Mouse (Mus musculus): ENCODE data around the gene Coq8a. TPM values are rescaled to one million over a fixed set of nuclear protein-coding genes. Genes with fewer than 3 reads are reported as not detected.

Gene Coq8a
- total and polyA plus RNA-seq, 3 experiments: 1.5 to 2.1 TPM; not detected in 1

DNA sequence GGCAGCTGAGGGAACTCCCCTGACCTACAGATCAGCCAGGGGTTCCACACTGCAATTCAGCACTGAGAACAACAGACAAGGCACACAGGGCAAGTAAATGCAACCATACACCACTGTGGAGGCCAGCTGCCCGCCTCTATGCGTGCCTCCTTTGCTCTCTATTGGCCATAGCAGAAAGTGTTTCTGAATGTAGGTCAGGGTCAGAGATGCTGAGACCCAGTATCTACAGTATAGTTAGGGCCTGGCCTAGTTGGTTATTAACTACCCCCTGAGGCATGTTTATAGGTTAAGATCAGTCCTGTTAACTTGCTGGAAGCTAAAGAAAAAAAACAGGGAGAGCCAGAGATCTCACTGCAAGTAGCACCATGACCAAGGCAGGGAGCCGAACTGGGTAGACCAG is 16.7 kb downstream of the Coq8a start:
- Histone ChIP-seq H3K9me3 (replicated peaks; ENCODE audit: insufficient read depth, low read length) (no peaks in the 10 kb centered on the region), H3K9ac (ENCODE audit: control insufficient read depth, low read depth, low read length, poor library complexity, severe bottlenecking) (no peak overlapping the region), H3K4me3 (ENCODE audit: control insufficient read depth in 1 of 2, insufficient read depth in 1 of 2, low read depth in 2 of 2, low read length in 2 of 2) (no peak overlapping the region), H3K79me2 (ENCODE audit: control insufficient read depth, insufficient read depth, low read length, poor library complexity) (no peaks in the 10 kb centered on the region), H3K27ac (ENCODE audit: control insufficient read depth, low read depth, low read length) (no peak overlapping the region), H3K36me3 (ENCODE audit: control insufficient read depth in 1 of 2, insufficient read depth in 2 of 2, low read length in 2 of 2) (no peaks in the 10 kb centered on the region), H3K4me1 (ENCODE audit: control insufficient read depth in 1 of 2, insufficient read depth in 2 of 2, low read length in 2 of 2) (no peaks in the 10 kb centered on the region), H3K27me3 (ENCODE audit: control insufficient read depth in 1 of 2, insufficient read depth in 2 of 2, low read length in 2 of 2) (no peaks in the 10 kb centered on the region)
- DNase-seq (ENCODE audit: low read depth, low spot score): no peak
- no peak for TF ChIP-seq TBP (IDR thresholded peaks at IDR 0.05; ENCODE audit: low read depth, low read length)
- no peak for TF ChIP-seq CHD2 (IDR thresholded peaks at IDR 0.05; ENCODE audit: low read length)
- TF ChIP-seq MEF2A (IDR thresholded peaks at IDR 0.05; ENCODE audit: extremely low read depth, insufficient replicate concordance, low read depth, low read length, poor library complexity, severe bottlenecking): no peak
- no peak for TF ChIP-seq ZNF384 (IDR thresholded peaks at IDR 0.05; ENCODE audit: low read depth, low read length)
- no peak for TF ChIP-seq MXI1 (IDR thresholded peaks at IDR 0.05; ENCODE audit: low read depth, low read length)
- TF ChIP-seq TAL1 (IDR thresholded peaks at IDR 0.05; ENCODE audit: low read length): no peak
- TF ChIP-seq HCFC1 (IDR thresholded peaks at IDR 0.05; ENCODE audit: low read depth, low read length): no peak
- no peak for TF ChIP-seq USF1 (IDR thresholded peaks at IDR 0.05; ENCODE audit: low read depth, low read length)
- TF ChIP-seq TCF12 (IDR thresholded peaks at IDR 0.05; ENCODE audit: low read depth, low read length): no peak
- no peak for TF ChIP-seq RCOR1 (IDR thresholded peaks at IDR 0.05; ENCODE audit: low read depth, low read length)
- TF ChIP-seq UBTF (IDR thresholded peaks at IDR 0.05; ENCODE audit: borderline replicate concordance, insufficient read depth, low read depth, low read length): no peak
- no peak for TF ChIP-seq POLR2AphosphoS2 (IDR thresholded peaks at IDR 0.05; ENCODE audit: low read length)
- no peak for TF ChIP-seq USF2 (IDR thresholded peaks at IDR 0.05; ENCODE audit: borderline replicate concordance in 1 of 2, insufficient read depth in 1 of 2, low read depth in 1 of 2, low read length in 2 of 2)

DNA sequence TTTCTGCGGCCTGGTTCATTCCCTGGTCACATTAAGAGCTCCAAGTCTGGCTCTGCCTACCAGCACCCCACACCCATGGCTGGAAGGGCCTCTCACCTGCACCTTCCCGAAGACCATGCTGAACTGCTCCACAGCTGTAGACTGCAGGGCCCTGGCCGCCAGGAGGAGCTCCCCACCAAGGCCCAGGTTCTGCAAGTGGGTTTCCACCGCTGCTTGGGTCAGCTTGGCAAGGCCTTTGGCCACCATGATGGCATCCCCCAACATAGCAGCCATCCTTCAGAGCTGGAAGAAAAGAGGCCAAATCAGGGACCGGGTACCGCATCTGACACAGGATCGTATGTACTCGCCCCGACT is 17.5 kb downstream of the Coq8a start:
- H3K79me2 ChIP-seq (ENCODE audit: control insufficient read depth, insufficient read depth, low read length, poor library complexity): no peaks in the 10 kb centered on the region
- H3K36me3 ChIP-seq (ENCODE audit: control insufficient read depth in 1 of 2, insufficient read depth in 2 of 2, low read length in 2 of 2): no peaks in the 10 kb centered on the region
- no peaks in the 10 kb centered on the region for H3K27me3 ChIP-seq (ENCODE audit: control insufficient read depth in 1 of 2, insufficient read depth in 2 of 2, low read length in 2 of 2)
- no peak for TF ChIP-seq MYB (IDR thresholded peaks at IDR 0.05; ENCODE audit: low read depth, low read length)
- no peak; the same call in 1 of the 2 replicates for TF ChIP-seq SMC3 (IDR thresholded peaks at IDR 0.05; ENCODE audit: low read depth, low read length)
- peak in 1 of 3 experiments; percentile 24; a peak in 2 of 6 replicates for TF ChIP-seq CTCF (IDR thresholded peaks at IDR 0.05 in 2 of 3, conservative IDR thresholded peaks at IDR 0.05 in 1 of 3; ENCODE audit: control insufficient read depth in 1 of 3, insufficient read depth in 1 of 3, low read depth in 2 of 3, low read length in 3 of 3, poor library complexity in 1 of 3, severe bottlenecking in 1 of 3)
- no peaks in the 10 kb centered on the region; a peak in 1 of 4 replicates for H3K4me1 ChIP-seq (ENCODE audit: control insufficient read depth in 1 of 2, insufficient read depth in 2 of 2, low read length in 2 of 2)
- H3K27ac ChIP-seq (ENCODE audit: control insufficient read depth, low read depth, low read length): no peak overlapping the region
- DNase-seq (ENCODE audit: low read depth, low spot score): no peak
- H3K4me3 ChIP-seq (ENCODE audit: control insufficient read depth in 1 of 2, insufficient read depth in 1 of 2, low read depth in 2 of 2, low read length in 2 of 2): no peak overlapping the region
- H3K9me3 ChIP-seq (replicated peaks; ENCODE audit: insufficient read depth, low read length): no peaks in the 10 kb centered on the region
- no peak overlapping the region for H3K9ac ChIP-seq (ENCODE audit: control insufficient read depth, low read depth, low read length, poor library complexity, severe bottlenecking)
